Mouse (Mus musculus) gastrocnemius, adult 18-20 months (tissue): ENCODE measurements at regions not wholly inside any gene's neighbourhood (a gene's known extent, or its start where the extent isn't known, plus 50 kb on each side); places are given as distances from the start of the nearest gene placed in this dataset.
"Not testable (repeated sequence)": the region's sequence is repeated elsewhere in the genome, so short reads cannot be mapped to it uniquely, and the experiment has no call there.

Experiments used
- DNase-seq: peaks from one replicate; pipeline ENCODE4 v3.0.0; 2021; ENCODE audit warnings: low spot score

DNA sequence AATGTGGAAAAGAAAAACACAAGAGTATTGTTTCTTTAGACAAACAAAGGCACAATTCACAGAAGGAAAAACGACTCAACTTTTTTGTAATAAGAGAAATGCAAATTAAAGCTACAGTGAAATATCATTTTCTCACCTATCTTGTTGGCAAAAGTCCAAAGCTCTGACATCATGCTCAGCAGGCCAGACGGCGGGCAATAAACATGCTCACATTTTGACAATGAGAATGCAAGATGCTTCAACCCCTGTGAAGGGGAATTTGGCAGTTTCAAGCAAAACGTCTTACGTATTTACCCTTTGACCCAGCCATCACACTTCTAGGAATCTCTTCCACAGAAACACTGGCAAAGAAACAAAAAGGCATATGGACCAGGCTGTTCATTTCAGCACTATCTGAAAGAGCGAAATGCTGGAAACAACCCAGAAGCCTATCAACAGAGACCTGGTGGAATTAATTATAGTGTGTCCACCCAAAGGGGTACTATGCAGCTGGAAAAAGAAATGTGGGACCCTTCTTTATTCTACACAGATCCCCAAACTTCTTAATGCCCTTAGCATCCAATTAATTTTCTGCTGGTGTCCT is 203.4 kb upstream of the 2610301B20Rik start:
- DNase-seq: no peak

DNA sequence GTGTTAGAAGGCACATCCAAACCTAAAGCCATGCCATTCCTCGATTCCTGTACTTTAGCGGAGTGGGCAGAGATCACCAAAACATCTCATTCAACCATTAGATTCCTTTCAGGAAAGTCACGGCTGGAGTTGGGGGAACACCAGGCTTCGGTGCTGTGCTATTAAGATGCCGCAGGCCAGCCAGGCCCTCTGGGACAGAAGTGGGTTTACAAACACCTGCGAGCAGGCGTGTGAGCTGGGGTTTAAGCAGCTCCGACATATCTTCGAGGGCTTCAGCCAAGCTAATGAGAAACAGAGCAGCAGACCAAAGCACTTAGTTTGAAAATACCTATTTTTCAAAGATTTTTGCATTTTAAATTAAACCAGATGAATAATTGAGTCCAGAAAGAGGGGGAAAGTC is 183.2 kb upstream of the 2610301B20Rik start:
- no peak for DNase-seq

DNA sequence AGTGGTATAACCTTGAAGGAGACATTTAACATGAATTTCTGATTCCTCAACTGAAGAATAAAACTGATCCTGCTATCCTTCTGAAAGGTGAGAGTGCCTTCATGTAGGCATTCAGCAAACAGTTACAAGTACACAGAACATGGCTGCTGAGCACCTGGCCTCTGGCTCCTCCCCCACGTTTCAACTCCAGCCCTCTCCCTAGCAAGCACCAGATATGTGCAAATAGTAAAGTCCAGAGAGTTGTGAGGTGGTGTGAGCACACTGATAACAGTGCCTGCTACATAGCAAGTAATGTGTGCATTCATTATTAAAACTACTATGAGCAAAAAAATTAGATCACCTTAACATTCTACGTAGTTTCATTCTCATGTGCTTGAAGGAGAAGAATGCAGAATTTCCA is 181.4 kb upstream of the 2610301B20Rik start:
- DNase-seq: no peak

DNA sequence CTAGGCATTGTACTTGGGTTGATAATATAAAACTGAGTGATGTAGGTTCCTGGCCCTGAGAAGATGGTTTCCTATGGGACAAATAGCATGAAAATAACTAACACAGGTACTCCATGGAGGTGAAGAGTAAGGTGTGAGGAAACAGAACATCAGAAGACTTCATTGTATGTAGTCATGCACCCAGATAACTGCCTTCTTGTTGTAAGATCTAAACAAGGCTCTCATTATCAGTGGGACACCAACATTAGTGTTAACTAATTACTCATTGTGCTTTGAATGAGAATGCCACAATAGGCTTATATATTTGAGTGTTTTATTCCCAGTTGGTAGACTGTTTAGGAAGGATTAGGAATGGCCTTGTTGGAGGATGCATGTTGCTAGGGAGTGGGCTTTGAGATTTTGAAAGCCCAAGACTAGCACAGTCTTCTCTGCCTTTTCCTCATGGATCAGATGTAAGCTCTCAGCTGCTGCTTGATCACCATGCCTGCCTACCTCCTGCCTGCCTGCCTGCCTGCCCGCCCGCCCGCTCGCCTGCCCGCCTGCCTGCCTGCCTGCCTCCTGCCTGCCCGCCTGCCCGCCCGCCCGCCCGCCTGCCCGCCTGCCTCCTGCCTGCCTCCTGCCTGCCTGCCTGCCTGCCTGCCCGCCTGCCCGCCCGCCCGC is 180.7 kb upstream of the 2610301B20Rik start:
- no peak for DNase-seq

DNA sequence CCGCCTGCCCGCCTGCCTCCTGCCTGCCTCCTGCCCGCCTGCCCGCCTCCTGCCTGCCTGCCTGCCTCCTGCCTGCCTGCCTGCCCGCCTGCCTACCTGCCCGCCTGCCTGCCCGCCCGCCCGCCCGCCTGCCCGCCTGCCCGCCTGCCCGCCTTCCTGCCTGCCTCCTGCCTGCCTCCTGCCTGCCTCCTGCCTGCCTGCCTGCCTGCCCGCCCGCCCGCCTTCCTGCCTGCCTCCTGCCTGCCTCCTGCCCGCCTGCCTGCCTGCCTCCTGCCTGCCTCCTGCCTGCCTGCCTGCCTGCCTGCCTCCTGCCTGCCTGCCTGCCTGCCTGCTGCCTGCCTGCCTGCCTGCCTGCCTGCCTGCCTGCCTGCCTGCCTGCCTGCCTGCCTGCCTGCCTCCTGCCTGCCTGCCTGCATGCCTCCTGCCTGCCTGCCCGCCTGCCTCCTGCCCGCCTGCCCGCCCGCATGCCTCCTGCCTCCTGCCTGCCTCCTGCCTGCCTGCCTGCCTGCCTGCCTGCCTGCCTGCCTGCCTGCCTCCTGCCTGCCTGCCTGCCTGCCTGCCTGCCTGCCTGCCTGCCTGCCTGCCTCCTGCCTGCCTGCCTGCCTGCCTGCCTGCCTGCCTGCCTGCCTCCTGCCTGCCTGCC is 180.1 kb upstream of the 2610301B20Rik start:
- not testable (repeated sequence) for DNase-seq

DNA sequence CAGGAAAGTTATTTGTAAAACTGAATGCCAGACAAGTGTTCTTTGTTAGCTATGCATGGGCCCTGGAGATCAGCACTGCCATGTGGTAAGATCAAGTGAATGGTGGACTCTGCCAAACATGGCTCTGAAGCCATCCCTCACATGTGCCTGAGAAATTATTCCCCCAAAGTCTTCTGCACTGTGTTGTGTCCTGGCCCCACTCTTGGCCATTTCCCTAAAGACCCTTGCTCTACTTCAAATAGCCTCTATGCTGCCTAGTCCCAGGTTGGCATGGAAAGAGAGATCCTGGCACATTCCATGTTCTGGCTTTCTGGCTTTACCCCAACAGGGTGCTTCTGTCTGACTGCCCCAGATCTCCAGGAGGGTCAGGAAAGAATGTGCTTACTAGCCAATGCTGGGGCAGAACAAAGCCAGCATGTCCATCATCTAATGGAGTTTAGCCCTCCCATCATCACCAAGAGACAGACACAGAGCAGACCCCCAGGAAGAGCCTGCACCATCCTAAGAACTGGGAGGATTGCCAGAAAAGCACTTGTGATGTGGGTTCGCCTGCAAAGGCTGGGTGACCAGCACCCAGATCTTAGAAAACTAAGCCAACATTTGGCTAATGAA is 177.0 kb upstream of the 2610301B20Rik start:
- no peak for DNase-seq

DNA sequence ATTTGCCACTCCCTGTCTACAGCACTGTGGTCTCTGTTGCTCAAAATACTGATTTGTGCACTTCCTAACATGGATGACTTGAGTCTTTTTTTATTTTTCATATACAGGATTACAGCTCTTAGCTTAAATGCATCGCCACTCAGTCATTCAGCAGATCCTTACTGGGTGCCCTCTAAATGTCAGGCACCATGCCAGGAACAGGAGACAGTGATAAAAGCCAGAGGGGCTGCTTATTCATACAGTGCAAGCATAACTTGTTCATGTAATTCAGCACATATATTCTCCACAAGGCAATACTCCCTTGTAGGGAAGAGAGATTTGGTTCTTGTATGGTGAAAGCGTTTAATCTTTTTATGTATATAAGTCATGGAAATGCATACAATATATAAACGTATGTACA is 175.7 kb upstream of the 2610301B20Rik start:
- no peak for DNase-seq

DNA sequence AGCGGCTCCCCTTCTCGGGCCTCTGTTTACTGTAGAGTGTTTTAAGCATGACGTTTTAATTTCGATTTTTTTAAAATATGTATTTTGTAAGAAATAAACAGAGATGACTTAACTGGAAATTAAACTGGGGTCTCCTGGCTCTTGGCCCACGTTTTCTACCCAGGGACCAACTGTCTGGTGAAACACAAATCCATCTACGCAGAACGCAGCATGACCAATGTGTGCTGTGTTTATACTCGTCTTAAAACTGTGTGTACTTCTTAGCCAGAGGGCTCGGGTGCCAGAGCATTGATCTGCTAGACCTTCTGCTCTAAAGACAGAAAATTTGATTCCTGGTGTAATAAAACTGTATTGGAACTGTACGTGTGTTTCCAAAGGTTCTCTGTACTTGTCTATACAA is 172.8 kb upstream of the 2610301B20Rik start:
- no peak for DNase-seq

DNA sequence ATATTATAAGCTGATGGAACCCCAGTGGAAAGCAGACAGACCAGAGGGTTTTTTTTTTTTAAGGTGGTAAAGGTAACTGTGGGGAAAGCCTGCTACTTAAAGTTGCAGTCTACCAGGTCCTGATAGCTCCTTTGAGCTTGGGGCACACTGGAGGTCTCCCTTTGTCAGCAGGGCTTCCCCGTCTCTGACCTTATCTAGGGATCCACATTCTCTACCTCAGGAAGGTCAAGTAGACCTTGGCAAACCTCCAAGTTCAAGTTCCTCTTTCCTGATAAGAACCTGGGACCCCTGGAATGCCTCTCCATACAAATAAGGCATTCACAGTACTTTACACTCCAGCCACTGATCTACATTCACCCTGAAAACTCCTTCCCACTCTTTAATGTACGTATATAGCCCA is 171.1 kb upstream of the 2610301B20Rik start:
- DNase-seq: no peak

DNA sequence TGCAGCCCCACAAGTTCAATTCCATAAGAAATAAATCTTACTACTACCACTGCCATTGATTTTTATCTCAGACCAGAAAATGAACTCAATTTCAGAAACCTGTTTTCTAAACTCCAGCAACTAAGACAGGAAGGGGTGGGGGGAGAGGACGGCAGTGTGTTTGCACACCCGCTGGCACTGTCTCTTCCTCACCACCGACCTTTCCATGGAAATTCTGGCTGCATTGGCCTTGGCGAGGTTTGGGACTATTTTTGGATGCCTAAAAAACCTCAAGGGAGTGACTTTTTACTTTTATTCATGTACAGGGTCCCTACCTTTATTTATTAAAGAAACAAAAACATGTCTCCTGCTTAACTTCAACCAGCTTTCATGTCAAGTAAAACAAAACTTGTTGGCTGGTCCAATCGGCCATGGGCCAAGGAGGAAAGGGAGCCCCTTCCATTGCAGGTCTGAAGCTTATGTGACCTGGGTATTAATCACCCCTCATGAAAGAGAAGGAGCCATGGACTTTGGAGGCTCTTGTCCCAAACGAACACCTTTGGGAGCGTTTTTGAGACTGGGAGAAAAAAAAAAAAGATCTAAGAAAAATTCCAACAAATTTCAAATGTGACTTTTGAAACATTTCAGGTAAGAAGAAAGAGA is 167.2 kb upstream of the 2610301B20Rik start:
- no peak for DNase-seq

DNA sequence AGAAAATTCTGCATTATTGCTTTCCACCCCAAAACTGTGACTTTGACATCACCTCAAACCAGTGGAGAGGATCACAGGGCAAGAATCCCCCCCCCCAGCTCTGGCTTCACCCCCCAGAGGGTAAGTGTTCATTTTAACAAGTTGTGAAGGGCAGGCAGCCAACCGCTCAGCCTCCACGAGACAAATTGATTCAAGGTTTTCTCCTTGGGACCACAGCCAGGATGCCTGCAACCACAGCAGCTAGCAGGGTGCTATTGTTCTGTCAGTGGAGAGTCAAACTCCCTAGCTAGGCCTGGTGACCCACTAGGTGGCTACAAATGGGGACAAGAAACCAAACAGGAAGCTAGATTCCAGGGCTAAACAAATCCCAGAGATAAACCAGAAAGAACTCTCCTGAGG is 166.6 kb upstream of the 2610301B20Rik start:
- DNase-seq: no peak

DNA sequence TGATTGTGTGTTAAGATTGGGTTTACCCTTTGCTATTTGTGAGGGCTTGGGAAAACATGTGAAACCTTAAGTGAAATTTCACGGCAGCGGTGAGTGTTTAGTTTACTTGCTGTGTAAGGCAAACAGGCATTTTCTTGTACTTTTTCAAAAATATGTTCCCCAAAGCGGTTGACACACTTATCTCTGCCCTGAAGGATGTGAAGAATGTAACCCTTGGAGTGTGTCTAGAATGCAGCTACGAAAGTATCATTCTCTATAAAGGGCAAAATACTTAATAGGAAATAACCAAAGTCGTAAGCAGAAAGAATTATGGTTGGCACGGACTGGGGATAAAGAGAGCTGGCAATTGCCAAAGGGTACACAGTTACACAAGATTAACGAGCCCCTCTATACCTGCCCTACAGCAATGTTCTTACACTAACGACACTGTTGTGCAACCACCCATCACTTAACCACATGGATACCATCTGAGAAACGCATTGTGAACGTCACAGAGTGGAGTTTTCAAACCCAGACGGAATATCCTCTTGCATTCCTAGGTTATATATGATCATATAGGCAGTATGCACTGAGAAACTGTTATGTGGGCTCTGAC is 162.3 kb upstream of the 2610301B20Rik start:
- DNase-seq: no peak

DNA sequence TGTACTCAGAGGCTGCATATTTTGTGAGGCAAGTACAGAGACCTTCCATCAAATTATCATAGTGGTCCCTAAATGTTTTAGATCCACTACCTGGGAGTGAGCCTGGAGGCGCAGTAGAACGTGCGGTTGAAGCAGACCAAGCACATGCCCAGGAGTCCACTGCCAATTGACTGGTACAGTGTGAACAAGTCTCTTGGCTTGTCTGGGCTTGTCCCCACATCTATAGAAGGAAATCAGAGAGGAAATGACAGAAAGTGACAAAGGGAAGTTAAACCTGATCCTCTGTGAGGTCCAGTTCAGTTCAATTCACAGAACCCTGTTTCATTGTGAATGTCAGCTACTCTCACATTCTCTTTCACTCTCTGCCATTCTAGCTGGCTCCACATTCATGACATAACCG is 151.0 kb upstream of the 2610301B20Rik start:
- no peak for DNase-seq

DNA sequence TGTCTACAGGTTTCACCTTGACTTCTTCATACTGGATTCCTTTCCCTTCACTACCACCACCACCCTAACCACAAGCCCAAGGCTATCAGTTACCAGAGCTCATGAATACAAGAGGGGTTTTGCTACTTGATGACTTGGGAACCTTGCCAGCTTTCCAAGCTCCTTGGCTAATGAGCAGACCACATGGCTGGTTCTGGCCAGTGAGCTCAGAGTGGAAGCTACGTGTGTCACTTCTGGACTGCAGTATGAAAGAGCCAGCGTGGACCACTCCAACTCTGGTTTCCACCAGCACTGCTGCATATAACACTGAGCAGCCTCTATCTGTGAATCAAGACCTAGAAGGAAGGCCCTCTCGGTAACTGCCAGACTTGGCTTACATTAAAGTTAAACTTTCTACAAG is 146.4 kb upstream of the 2610301B20Rik start:
- DNase-seq: no peak

DNA sequence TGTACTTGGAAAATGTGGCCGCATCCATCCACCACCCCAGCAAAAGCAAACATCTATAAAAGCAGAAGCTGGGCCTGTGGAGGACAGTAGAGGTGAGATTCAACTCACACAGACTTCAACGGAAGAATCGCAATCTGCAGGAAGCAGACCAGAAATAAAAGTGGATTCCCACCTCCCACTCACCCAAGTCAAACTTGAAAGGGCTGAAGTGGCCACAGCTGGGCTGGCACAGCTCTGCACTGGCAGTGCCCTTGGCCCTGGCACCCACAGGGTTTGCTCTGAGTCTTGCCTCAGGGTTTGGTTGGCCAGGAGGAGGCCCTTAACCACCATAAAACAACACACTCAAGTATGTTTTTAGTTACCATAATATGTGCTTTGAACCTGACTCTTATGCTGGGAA is 129.1 kb upstream of the 2610301B20Rik start:
- no peak for DNase-seq

DNA sequence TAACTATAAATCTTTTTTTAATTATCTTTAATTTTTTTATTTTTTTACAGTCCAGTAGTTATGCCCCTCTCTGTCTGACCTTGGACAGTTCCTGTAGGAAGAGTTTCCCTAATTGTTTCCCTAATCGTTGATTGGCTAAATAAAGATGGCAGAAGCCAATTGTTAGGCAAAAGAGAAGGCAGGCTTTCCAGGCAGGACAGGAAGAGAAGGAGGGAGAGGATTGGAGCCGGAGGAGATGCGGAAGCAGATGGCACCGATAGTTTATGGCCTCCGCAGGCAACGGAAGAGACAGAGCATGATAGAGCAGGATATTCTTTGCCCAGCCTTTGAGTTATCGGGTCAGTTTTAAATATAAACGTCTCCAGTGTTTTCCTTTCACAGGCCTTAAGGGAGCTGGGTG is 125.5 kb upstream of the 2610301B20Rik start:
- DNase-seq: no peak

DNA sequence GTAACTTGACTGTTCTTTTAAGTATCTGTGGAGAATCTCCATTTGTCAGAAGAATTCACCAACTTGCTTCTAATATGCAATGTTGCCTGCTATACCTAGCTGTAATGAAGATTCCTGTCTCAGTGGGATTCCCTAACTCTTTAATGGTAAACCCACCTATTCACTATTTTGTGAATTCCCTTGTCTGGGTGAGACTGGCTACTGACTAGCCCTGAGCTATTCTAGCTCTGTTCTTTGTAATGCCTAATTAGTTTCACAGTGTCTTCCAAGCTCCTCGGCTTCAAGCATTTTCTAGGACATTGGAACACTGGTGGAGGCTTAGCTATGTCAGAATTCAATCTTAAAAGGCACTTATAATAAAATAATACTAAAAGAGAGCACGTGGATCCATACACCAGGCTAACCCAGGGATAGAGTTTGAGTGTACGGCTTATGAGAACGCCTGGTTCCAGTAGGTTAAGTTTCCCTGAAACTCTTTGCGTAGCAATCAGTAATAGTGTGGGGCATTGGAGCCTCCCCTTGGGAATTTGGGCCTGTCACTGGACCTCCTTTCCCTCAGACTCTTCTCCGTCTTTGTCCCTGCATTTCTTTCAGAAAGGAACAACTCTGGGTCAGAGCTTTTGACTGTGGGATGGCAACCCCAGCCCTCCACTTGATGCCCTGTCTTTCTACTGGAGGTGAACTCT is 123.8 kb upstream of the 2610301B20Rik start:
- not testable (repeated sequence) for DNase-seq

DNA sequence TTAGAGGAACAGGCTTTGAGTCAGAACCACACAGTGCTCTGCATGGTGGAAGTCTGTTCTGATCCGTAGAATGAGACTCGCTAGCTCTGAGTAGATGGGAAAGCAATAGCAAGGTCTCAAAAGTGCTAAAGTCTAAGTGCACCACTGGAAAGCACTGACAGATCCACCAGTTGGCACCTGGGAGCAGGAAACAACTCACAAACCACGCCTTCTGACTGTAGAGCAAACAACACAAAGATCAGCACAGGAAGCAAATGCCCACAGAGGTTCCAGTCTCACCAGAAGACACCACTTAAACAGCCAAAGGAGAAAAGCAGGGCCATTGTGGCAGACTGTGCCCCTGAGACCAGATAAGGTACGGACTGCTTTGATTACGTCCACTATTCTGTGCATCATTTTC is 121.1 kb upstream of the 2610301B20Rik start:
- DNase-seq: no peak

DNA sequence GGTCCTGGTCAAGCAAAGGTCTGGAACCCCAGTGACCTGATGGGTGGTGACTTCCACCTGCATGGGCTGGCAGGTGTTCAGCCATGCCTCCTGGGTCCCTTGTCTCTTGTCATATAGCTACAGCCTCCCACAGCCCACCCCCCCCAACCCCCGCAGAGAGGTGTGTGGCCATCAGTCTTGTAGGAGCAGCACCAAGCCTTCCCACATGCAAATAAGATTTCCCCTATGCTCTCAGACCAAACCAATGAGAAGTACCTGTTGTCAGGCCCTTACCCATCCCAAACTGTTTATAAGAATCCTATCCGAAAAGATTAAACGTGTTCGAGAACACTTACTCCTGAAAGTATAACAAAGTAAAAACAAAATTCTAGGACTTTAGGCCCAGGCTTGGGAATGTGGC is 114.8 kb upstream of the 2610301B20Rik start:
- no peak for DNase-seq

DNA sequence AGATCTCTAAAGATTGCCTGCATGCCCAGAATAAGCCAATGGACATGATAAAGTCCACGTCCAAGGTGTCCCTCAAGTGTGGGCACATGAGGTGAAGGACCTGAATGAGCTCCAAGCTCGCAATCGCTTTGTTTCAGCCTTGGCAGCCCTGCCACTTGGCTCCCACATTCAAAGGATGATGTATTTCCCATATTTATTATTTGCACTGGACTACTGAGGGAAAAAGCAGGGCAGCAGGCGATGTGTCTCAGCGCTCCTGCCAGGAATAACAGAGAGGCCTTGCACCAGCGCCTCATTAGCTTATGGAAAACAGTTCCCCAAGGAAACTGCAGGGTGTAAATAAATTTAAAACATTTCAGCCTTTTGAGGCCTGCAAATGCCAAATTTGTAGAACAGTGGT is 106.6 kb upstream of the 2610301B20Rik start:
- DNase-seq: no peak

DNA sequence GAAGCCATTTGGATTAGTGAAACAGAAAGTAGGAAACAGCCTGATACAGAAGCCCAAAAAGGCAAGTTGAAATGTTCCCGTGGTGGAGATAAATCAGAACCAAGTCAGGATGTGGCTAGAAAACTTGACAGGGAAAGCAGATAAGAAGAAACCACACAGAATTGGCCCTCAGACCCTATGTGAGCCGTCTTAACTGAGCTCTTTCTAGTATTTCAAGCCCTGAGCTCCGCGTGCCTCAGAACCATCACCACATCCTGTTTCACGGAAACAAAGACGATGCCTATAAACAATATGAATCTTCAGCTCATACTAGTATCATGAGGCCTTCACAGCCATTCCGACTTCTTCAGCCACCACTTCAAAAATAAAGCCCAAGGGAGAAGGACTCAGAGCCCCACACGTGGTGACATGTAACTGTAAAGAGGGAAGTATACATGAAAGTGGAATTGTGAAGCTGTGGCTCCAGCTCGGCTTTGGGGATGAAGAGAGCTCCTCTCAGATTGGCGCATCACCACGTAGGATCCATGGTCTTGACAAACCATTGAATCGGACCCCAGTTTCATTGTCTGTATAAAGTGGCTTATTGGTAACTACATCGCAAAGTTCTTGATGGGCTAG is 104.2 kb upstream of the 2610301B20Rik start:
- DNase-seq: no peak
